In genomic region chr5:103773100-103773552, GRCm38 (mm10) we compare ENCODE assay signal across 8 mouse cellular contexts.
DNase-seq lines count a peak whose midpoint lies in the region; ATAC-seq lines count a peak whose summit lies in the region.

No protein-coding gene starts in this region.

- ATAC-seq in embryonic facial prominence, embryonic 14.5 days (ENCODE audit: low read depth) = peak; percentile 77
- ATAC-seq in liver, embryonic 11.5 days (replicated peaks; ENCODE audit: low FRiP score) = no peak

- 6% methylated on average over 5 of the region's 5 CpGs for WGBS in embryonic facial prominence, embryonic 14.5 days
- WGBS in liver, embryonic 11.5 days = 19% methylated on average over 5 of the region's 5 CpGs

- DNase-seq in adrenal gland, postnatal 14 days = peak; percentile 57
- no peak for DNase-seq in adrenal gland, postnatal 4 days (ENCODE audit: low spot score in 2 of 2)
- peak; percentile 89 for DNase-seq in embryonic facial prominence, embryonic 14.5 days (ENCODE audit: low spot score)
- peak; percentile 55 for DNase-seq in heart, postnatal 25 days (ENCODE audit: low spot score)
- DNase-seq in liver, embryonic 11.5 days (ENCODE audit: low spot score) = no peak
- DNase-seq in neural tube, embryonic 10.5 days (ENCODE audit: extremely low spot score, low spot score) = peak; percentile 45
- no peak for DNase-seq in cerebellum, postnatal 14 days
- DNase-seq in frontal cortex, postnatal 10 days (ENCODE audit: low spot score in 2 of 2) = no peak

- H3K9ac ChIP-seq in embryonic facial prominence, embryonic 14.5 days (ENCODE audit: low read depth, low read length) = peak overlapping the region; percentile 34
- peak overlapping the region; percentile 28; the same call in 1 of the 2 replicates for H3K9ac ChIP-seq in liver, embryonic 11.5 days (ENCODE audit: low read depth, low read length)

- peak overlapping the region; percentile 40 for H3K4me2 ChIP-seq in embryonic facial prominence, embryonic 14.5 days (ENCODE audit: low read depth, low read length)
- peak overlapping the region; percentile 42 for H3K4me2 ChIP-seq in liver, embryonic 11.5 days

- H3K4me3 ChIP-seq in embryonic facial prominence, embryonic 14.5 days (ENCODE audit: low read depth, low read length) = 0 out of 2 replicates have a peak overlapping the region, but pooled peaks have one; percentile 0
- no peak overlapping the region for H3K4me3 ChIP-seq in liver, embryonic 11.5 days (ENCODE audit: low read depth, low read length)

- H3K9me3 ChIP-seq in embryonic facial prominence, embryonic 14.5 days (ENCODE audit: control insufficient read depth, low read length) = no peaks in the 10 kb centered on the region
- H3K9me3 ChIP-seq in liver, embryonic 11.5 days (ENCODE audit: control insufficient read depth, low read length) = no peaks in the 10 kb centered on the region

- no peaks in the 10 kb centered on the region for H3K36me3 ChIP-seq in embryonic facial prominence, embryonic 14.5 days (ENCODE audit: control insufficient read depth, insufficient read depth, low read length)
- H3K36me3 ChIP-seq in liver, embryonic 11.5 days (ENCODE audit: control insufficient read depth, insufficient read depth, low read length) = no peaks in the 10 kb centered on the region

- H3K4me1 ChIP-seq in embryonic facial prominence, embryonic 14.5 days (ENCODE audit: control insufficient read depth, insufficient read depth, low read length) = peaks cover 39% of the 10 kb centered on the region
- peaks cover 86% of the 10 kb centered on the region for H3K4me1 ChIP-seq in liver, embryonic 11.5 days (replicated peaks; ENCODE audit: control insufficient read depth, insufficient read depth, low read length)

- H3K27me3 ChIP-seq in embryonic facial prominence, embryonic 14.5 days (replicated peaks; ENCODE audit: control insufficient read depth, insufficient read depth, low read length) = no peaks in the 10 kb centered on the region
- no peaks in the 10 kb centered on the region for H3K27me3 ChIP-seq in liver, embryonic 11.5 days (replicated peaks; ENCODE audit: control insufficient read depth, insufficient read depth, low read length)

- intact Hi-C loops in heart, postnatal 25 days (cut with DNase I) = loop anchor here (1.0 kb wide), 1 partner anchor 19 kb away; no protein-coding TSS in a partner anchor

- H3K27ac ChIP-seq in embryonic facial prominence, embryonic 14.5 days (replicated peaks; ENCODE audit: low read depth, low read length) = peak overlapping the region; percentile 61
- H3K27ac ChIP-seq in liver, embryonic 11.5 days (ENCODE audit: low read depth, low read length) = peak overlapping the region; percentile 54; the same call in 1 of the 2 replicates

Comparison
In these comparisons a context has a peak if more than half of its experiments do, and no peak if none do; other contexts are left out.
1. DNase-seq: peak in adrenal gland, postnatal 14 days (single experiment), embryonic facial prominence, embryonic 14.5 days (single experiment), heart, postnatal 25 days (single experiment) and neural tube, embryonic 10.5 days (single experiment); none in adrenal gland, postnatal 4 days (0 of 2), liver, embryonic 11.5 days (single experiment), cerebellum, postnatal 14 days (0 of 2) and frontal cortex, postnatal 10 days (0 of 2).